Mouse (Mus musculus) erythroblast, embryonic 14.5 days (primary cell): ENCODE measurements around the gene Tut7.

Source experiments
- GATA1 ChIP-seq: IDR thresholded peaks from 2 replicates; pipeline ENCODE4 v1.6.1; 2012; ENCODE audit warnings: low read length, inconsistent platforms, mixed read lengths
- TAL1 ChIP-seq: IDR thresholded peaks from 3 replicates; pipeline ENCODE4 v1.6.1; 2012; ENCODE audit warnings: low read length, inconsistent platforms, mixed read lengths

DNA sequence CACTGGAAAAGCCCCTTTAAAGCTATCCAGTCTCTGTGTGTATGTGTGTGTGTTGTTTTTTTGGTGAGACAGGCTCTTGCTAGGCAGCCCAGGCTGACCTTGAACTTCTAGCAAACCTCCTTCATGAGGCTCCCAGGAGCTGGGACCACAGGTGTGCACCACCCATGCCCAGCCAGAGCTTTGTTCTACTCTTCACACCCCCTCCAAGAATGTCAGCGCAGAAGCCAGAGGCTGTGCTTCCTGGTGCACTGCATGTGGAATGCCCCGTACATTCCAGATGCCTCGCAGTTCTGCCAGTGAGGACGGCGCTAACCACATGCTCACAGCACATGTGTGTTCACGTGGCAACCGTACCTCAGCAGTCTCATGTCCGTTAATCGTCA, 26.5 kb downstream of the Tut7 start:
- TF ChIP-seq GATA1 (no peak), TAL1 (no peak)
